Mouse (Mus musculus) ES-E14 (cell line): ENCODE results near the gene Prlr. TPM values are rescaled to one million over a fixed set of nuclear protein-coding genes. Genes with fewer than 3 reads are reported as not detected.

Source experiments
- DNase-seq: peaks from one replicate; pipeline ENCODE4 v3.0.0-alpha.2; 2013; ENCODE audit warnings: low read depth, low spot score
- H3K27ac ChIP-seq: 2 replicates; pipeline ENCODE4 v1.5.1; 2012; ENCODE audit warnings: low read depth, mild to moderate bottlenecking, low read length, moderate library complexity, mixed read lengths; ENCODE audit not compliant: poor library complexity, insufficient read depth, severe bottlenecking
- H3K36me3 ChIP-seq: 2 replicates; pipeline ENCODE4 v1.6.1; 2012; ENCODE audit warnings: mild to moderate bottlenecking, low read length, moderate library complexity, mixed read lengths; ENCODE audit not compliant: control insufficient read depth, poor library complexity, insufficient read depth, severe bottlenecking
- H3K4me1 ChIP-seq, 2 experiments: fragments of 150-350 bp in 1 of 2; sonication (generic) in 1 of 2; 2 replicates each; pipeline ENCODE4 v1.6.1; 2012; ENCODE audit warnings: low read length in 2 of 2, mild to moderate bottlenecking in 1 of 2, mixed read lengths in 1 of 2; ENCODE audit not compliant: control insufficient read depth in 2 of 2, insufficient read depth in 2 of 2, poor library complexity in 1 of 2
- H3K4me3 ChIP-seq, 2 experiments: fragments of 150-350 bp in 1 of 2; sonication (generic) in 1 of 2; 2 replicates each; pipeline ENCODE4 v1.5.1; 2012; ENCODE audit warnings: low read length in 2 of 2, low read depth in 1 of 2, mild to moderate bottlenecking in 1 of 2, mixed read lengths in 1 of 2; ENCODE audit not compliant: insufficient read depth in 1 of 2, poor library complexity in 1 of 2, severe bottlenecking in 1 of 2
- H3K9ac ChIP-seq: 2 replicates; pipeline ENCODE4 v1.6.1; 2012; ENCODE audit warnings: low read depth, mild to moderate bottlenecking, low read length, mixed read lengths; ENCODE audit not compliant: poor library complexity, insufficient read depth, severe bottlenecking
- H3K9me3 ChIP-seq: fragments of 150-350 bp; sonication (generic); 2 replicates; pipeline ENCODE4 v1.6.1; 2012; ENCODE audit warnings: low read depth, mild to moderate bottlenecking, low read length; ENCODE audit not compliant: control insufficient read depth, insufficient read depth
- CHD2 ChIP-seq: IDR thresholded peaks from 2 replicates; pipeline ENCODE4 v1.6.1; 2014; ENCODE audit warnings: mild to moderate bottlenecking, low read depth, low read length, inconsistent platforms
- HCFC1 ChIP-seq: IDR thresholded peaks from 2 replicates; pipeline ENCODE4 v1.6.1; 2012; ENCODE audit warnings: low read length, inconsistent platforms, borderline replicate concordance; ENCODE audit not compliant: insufficient read depth
- MAFK ChIP-seq: IDR thresholded peaks from 2 replicates; pipeline ENCODE4 v1.6.1; 2014; ENCODE audit warnings: mild to moderate bottlenecking, low read depth, low read length, inconsistent platforms; ENCODE audit not compliant: insufficient read depth
- ZC3H11A ChIP-seq: IDR thresholded peaks from 2 replicates; pipeline ENCODE4 v1.6.1; 2012; ENCODE audit warnings: low read depth, mild to moderate bottlenecking, inconsistent platforms, low read length, borderline replicate concordance
- ZNF384 ChIP-seq: IDR thresholded peaks from 2 replicates; pipeline ENCODE4 v1.6.1; 2012; ENCODE audit warnings: low read depth, low read length, inconsistent platforms
- in situ Hi-C, 2 experiments: fragments of 600-800 bp; cut with MboI; formaldehyde crosslinking; loops; one replicate each; pipeline ENCODE4 v1.15.1; 2025; ENCODE audit warnings: low sequenced_read_pairs in 2 of 2, inconsistent platforms in 1 of 2; ENCODE audit not compliant: unreplicated experiment in 2 of 2
- total RNA-seq: library from RNA; depleted of rRNA; stranded (reverse); fragments of 300-350 nt; gene quantifications from 2 replicates; pipeline ENCODE4 v1.2.3, GENCODE M21; 2012

The Prlr gene
- total RNA-seq, 1 experiment, result 1.0 TPM

- Histone ChIP-seq H3K4me1 (no peaks in the 10 kb centered on the region), H3K27ac (no peak overlapping the region), H3K36me3 (no peaks in the 10 kb centered on the region), H3K4me3 (no peak overlapping the region), H3K9ac (no peak overlapping the region), H3K9me3 (no peaks in the 10 kb centered on the region)
- no peak for TF ChIP-seq CHD2
- TF ChIP-seq ZC3H11A, result peak; percentile 53; the same call in 1 of the 2 replicates
- in situ Hi-C loops, result loop anchor here in 1 of 2 experiments (25.0 kb wide), 1 partner anchor 851 kb away; no protein-coding TSS in a partner anchor
- DNase-seq, result peak; percentile 31
Measured at GRCm38 (mm10) chr15:10313522-10314455, 136.8 kb downstream of the Prlr start.

DNA sequence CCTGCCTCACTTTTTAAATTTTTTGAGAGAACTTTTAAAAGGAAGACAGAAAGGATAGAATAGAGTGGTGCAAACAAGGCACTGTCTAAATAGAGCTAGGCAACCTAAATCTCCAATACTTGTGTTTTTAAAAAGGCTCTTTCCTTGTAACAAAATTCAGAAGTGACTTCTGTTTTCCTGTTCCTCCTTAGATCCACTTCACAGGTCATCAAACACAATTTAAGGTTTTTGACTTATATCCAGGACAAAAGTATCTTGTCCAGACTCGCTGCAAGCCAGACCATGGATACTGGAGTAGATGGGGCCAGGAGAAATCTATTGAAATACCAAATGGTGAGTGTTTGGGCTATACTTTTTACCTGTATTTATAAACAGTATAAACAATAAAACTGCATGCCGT is 148.0 kb downstream of the Prlr start, which contains the start of gene Gm21973:
Gm21973 (plus strand) TSS at position 301 of the 400 bp plus-strand sequence.
- H3K4me1 ChIP-seq, result no peaks in the 10 kb centered on the region
- no peak for DNase-seq
- no peaks in the 10 kb centered on the region for H3K9me3 ChIP-seq
- no peaks in the 10 kb centered on the region for H3K36me3 ChIP-seq
- H3K9ac ChIP-seq, result no peak within 1 kb of the TSS
- no peak within 1 kb of the TSS for H3K27ac ChIP-seq
- in situ Hi-C loops, result no loop called here
- TF ChIP-seq HCFC1 (no peak), MAFK (no peak), CHD2 (no peak), ZC3H11A (no peak), ZNF384 (no peak)
- no peak within 1 kb of the TSS for H3K4me3 ChIP-seq

DNA sequence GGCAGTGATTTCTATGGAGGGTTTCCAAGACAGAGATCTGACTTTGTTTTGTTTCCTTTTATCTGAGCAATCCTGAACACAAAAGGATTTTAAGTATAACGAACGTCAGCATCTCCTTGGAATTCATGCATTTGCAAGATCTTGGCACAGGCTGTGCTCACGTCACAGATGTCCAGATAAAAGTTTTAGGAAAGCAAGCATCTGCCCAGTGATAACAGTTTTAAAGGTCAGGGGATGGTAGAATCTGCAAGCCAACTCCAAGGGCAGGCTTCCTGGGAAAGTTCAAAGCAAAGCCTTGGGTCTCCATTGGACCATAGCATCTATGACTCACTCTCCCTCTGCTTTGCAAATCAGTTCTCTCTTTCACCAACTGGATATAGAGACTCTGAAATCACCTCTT is 153.6 kb downstream of the Prlr start:
- H3K36me3 ChIP-seq, result no peaks in the 10 kb centered on the region
- no peak overlapping the region for H3K9ac ChIP-seq
- no peak for DNase-seq
- no peak overlapping the region for H3K4me3 ChIP-seq
- TF ChIP-seq CHD2 (no peak), ZNF384 (no peak), HCFC1 (no peak), MAFK (no peak), ZC3H11A (no peak)
- no peaks in the 10 kb centered on the region for H3K9me3 ChIP-seq
- in situ Hi-C loops, result no loop called here
- no peaks in the 10 kb centered on the region for H3K4me1 ChIP-seq
- H3K27ac ChIP-seq, result no peak overlapping the region

- no peaks in the 10 kb centered on the region for H3K4me1 ChIP-seq
- no peak for DNase-seq
- no peak overlapping the region for H3K27ac ChIP-seq
- no peaks in the 10 kb centered on the region for H3K36me3 ChIP-seq
- in situ Hi-C loops, result no loop called here
- H3K4me3 ChIP-seq, result no peak overlapping the region
- no peak overlapping the region for H3K9ac ChIP-seq
- no peaks in the 10 kb centered on the region for H3K9me3 ChIP-seq
- no peak for TF ChIP-seq ZNF384
- TF ChIP-seq CHD2, result no peak
- no peak for TF ChIP-seq HCFC1
- no peak for TF ChIP-seq ZC3H11A
- no peak for TF ChIP-seq MAFK
Measured at GRCm38 (mm10) chr15:10332566-10332965, 155.5 kb downstream of the Prlr start.
